Mouse (Mus musculus) olfactory bulb, adult 2 months (tissue): ENCODE data around the gene Lbhd2.

ENCODE experiments used
- CTCF ChIP-seq: fragments of 200-500 bp; IDR thresholded peaks from 2 replicates; pipeline ENCODE4 v1.5.1; 2012; ENCODE audit warnings: low read depth, mild to moderate bottlenecking, low read length, moderate library complexity; ENCODE audit not compliant: insufficient read depth
- POLR2A ChIP-seq: fragments of 200-500 bp; IDR thresholded peaks from 2 replicates; pipeline ENCODE4 v1.6.1; 2012; ENCODE audit warnings: mild to moderate bottlenecking, low read depth, low read length, moderate library complexity; ENCODE audit not compliant: insufficient read depth

- TF ChIP-seq POLR2A (no peak), CTCF (no peak)
Measured at GRCm38 (mm10) chr12:111434164-111434744, 27.6 kb downstream of the Lbhd2 start.
